Mouse (Mus musculus): Measurements from ENCODE around the gene Cdipt.

DNA sequence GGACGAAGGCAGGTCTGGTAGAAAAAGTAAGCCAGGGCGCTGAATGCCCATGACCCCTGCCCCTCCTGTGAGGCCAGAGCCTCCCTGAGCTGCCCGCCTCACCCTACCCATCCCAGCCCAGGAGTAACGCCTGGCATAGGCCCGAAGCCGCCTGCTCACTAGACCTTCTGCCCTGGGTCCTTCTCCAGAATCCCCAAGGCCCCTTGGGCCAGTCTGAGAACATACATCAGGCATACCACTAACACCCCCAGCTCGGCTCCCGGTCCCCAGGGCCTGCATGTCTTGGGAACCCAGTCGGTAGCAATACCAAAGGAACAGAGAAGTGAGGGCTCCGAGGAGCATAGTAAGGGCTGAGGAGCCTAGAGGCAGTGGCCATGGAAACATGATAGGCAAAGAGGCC, 27.1 kb upstream of the Cdipt start:
- TF ChIP-seq CTCF (IDR thresholded peaks at IDR 0.05; ENCODE audit: borderline replicate concordance, insufficient read depth, low read length): no peak
- TF ChIP-seq POLR2A (IDR thresholded peaks at IDR 0.05; ENCODE audit: low read depth, low read length): no peak
